Mouse (Mus musculus) thymus, postnatal 10 days (tissue): ENCODE measurements around the gene Mybph.
A peak's percentile ranks its signal among the peaks of the same experiment; 100 is the strongest.

Experiments used
- DNase-seq, 2 experiments: peaks; one replicate each; pipeline ENCODE4 v3.0.0; 2021; ENCODE audit warnings: low spot score in 2 of 2

Gene Mybph

GRCm38 (mm10) chr1:134188217-134188616, 5.0 kb upstream of the Mybph start:
- no peak for DNase-seq

GRCm38 (mm10) chr1:134188989-134189729, 4.1 kb upstream of the Mybph start:
- peak in 1 of 2 experiments; percentile 20 for DNase-seq

- DNase-seq = no peak
Observed at GRCm38 (mm10) chr1:134191192-134191591, 2.1 kb upstream of the Mybph start.

GRCm38 (mm10) chr1:134192024-134192423, 1.2 kb upstream of the Mybph start:
- no peak for DNase-seq

- DNase-seq = no peak
Observed at GRCm38 (mm10) chr1:134193674-134194197, 488 bp downstream of the Mybph start.

GRCm38 (mm10) chr1:134194298-134195022, 1.2 kb downstream of the Mybph start:
- no peak for DNase-seq

GRCm38 (mm10) chr1:134195117-134195516, 1.9 kb downstream of the Mybph start:
- no peak for DNase-seq

- DNase-seq = no peak
Observed at GRCm38 (mm10) chr1:134195571-134195970, 2.3 kb downstream of the Mybph start.

- DNase-seq = no peak
Observed at GRCm38 (mm10) chr1:134195979-134196378, 2.7 kb downstream of the Mybph start.

- peak; percentile 41 to 55 for DNase-seq
Observed at GRCm38 (mm10) chr1:134196386-134196785, 3.1 kb downstream of the Mybph start.

GRCm38 (mm10) chr1:134197325-134197982, 4.2 kb downstream of the Mybph start:
- DNase-seq = no peak

GRCm38 (mm10) chr1:134198197-134198995, 5.1 kb downstream of the Mybph start:
- DNase-seq = no peak

GRCm38 (mm10) chr1:134200481-134200880, 7.2 kb downstream of the Mybph start:
- DNase-seq = no peak

- no peak for DNase-seq
Observed at GRCm38 (mm10) chr1:134200998-134201686, 7.9 kb downstream of the Mybph start.

- DNase-seq = peak in 1 of 2 experiments; percentile 25
Observed at GRCm38 (mm10) chr1:134201751-134202420, 8.6 kb downstream of the Mybph start.

- DNase-seq = no peak
Observed at GRCm38 (mm10) chr1:134204230-134204629, 11.0 kb downstream of the Mybph start.

- no peak for DNase-seq
Observed at GRCm38 (mm10) chr1:134205296-134206018, 12.2 kb downstream of the Mybph start.

GRCm38 (mm10) chr1:134206085-134206484, 12.8 kb downstream of the Mybph start:
- DNase-seq = no peak

- DNase-seq = no peak
Observed at GRCm38 (mm10) chr1:134210179-134210755, 17.0 kb downstream of the Mybph start.
